Mouse (Mus musculus): ENCODE measurements around the gene Timp3. TPM values are rescaled to one million over a fixed set of nuclear protein-coding genes. Genes with fewer than 3 reads are reported as not detected.

Timp3 gene
- polyA plus RNA-seq, 1 experiment from 2014 or later: 32.3 TPM

- Histone ChIP-seq H3K36me3 (no peaks in the 10 kb centered on the region), H3K9me3 (no peaks in the 10 kb centered on the region), H3K4me2 (peak overlapping the region; percentile 94), H3K4me3 (peak overlapping the region; percentile 57), H3K4me1 (replicated peaks) (peaks cover 49% of the 10 kb centered on the region), H3K27ac (no peak overlapping the region), H3K9ac (peak overlapping the region; percentile 82), H3K27me3 (peaks cover 44% of the 10 kb centered on the region)
- 1% methylated on average over 10 of the region's 10 CpGs for WGBS
- no peak for ATAC-seq (ENCODE audit: low FRiP score)
These were observed 932 bp downstream of the Timp3 start for GRCm38 (mm10) chr10:86301117-86301490.

GRCm38 (mm10) chr10:86301593-86302317 lies 1.6 kb downstream of the Timp3 start:
- Histone ChIP-seq H3K27ac (peak overlapping the region; percentile 55; the same call in 1 of the 2 replicates), H3K9ac (peak overlapping the region; percentile 82)
- 23% methylated on average over 4 of the region's 4 CpGs for WGBS

GRCm38 (mm10) chr10:86302318-86302648 lies 2.1 kb downstream of the Timp3 start:
- peaks cover 43% of the 10 kb centered on the region for H3K27me3 ChIP-seq
- H3K4me3 ChIP-seq: peak overlapping the region; percentile 57
- peak overlapping the region; percentile 82 for H3K9ac ChIP-seq
- 64% methylated on average over 4 of the region's 4 CpGs for WGBS
- ATAC-seq (ENCODE audit: low FRiP score): no peak
- peak overlapping the region; percentile 55; the same call in 1 of the 2 replicates for H3K27ac ChIP-seq
- H3K9me3 ChIP-seq: no peaks in the 10 kb centered on the region
- H3K36me3 ChIP-seq: no peaks in the 10 kb centered on the region
- peak overlapping the region; percentile 94 for H3K4me2 ChIP-seq
- H3K4me1 ChIP-seq (replicated peaks): peaks cover 47% of the 10 kb centered on the region

More at GRCm38 (mm10) chr10:86301593-86302317, 1.6 kb downstream of the Timp3 start:
- Histone ChIP-seq H3K36me3 (no peaks in the 10 kb centered on the region), H3K4me1 (replicated peaks) (peaks cover 47% of the 10 kb centered on the region), H3K4me2 (peak overlapping the region; percentile 94), H3K27me3 (peaks cover 44% of the 10 kb centered on the region), H3K9me3 (no peaks in the 10 kb centered on the region), H3K4me3 (peak overlapping the region; percentile 57)
- no peak for ATAC-seq (ENCODE audit: low FRiP score)

- Histone ChIP-seq H3K27me3 (peaks cover 36% of the 10 kb centered on the region), H3K4me1 (replicated peaks) (peaks cover 47% of the 10 kb centered on the region), H3K9me3 (no peaks in the 10 kb centered on the region), H3K36me3 (no peaks in the 10 kb centered on the region), H3K27ac (peak overlapping the region; percentile 62), H3K4me3 (peak overlapping the region; percentile 57; the same call in 1 of the 2 replicates), H3K4me2 (peak overlapping the region; percentile 94), H3K9ac (peak overlapping the region; percentile 82; the same call in 1 of the 2 replicates)
- WGBS: 20% methylated on average over 8 of the region's 8 CpGs
- ATAC-seq (ENCODE audit: low FRiP score): 0 out of 2 replicates have a peak, but pooled peaks have one; percentile 21
These were observed 2.8 kb downstream of the Timp3 start for GRCm38 (mm10) chr10:86302761-86303494.

GRCm38 (mm10) chr10:86303495-86303876 lies 3.3 kb downstream of the Timp3 start:
- H3K27ac ChIP-seq: peak overlapping the region; percentile 62
- no peak for ATAC-seq (ENCODE audit: low FRiP score)
- peak overlapping the region; percentile 18; the same call in 1 of the 2 replicates for H3K4me3 ChIP-seq
- no peaks in the 10 kb centered on the region for H3K9me3 ChIP-seq
- H3K4me1 ChIP-seq (replicated peaks): peaks cover 47% of the 10 kb centered on the region
- peak overlapping the region; percentile 94; the same call in 1 of the 2 replicates for H3K4me2 ChIP-seq
- H3K27me3 ChIP-seq: peaks cover 32% of the 10 kb centered on the region
- WGBS: 51% methylated on average over 2 of the region's 2 CpGs
- no peaks in the 10 kb centered on the region for H3K36me3 ChIP-seq
- H3K9ac ChIP-seq: no peak overlapping the region

GRCm38 (mm10) chr10:86304583-86304982 lies 4.4 kb downstream of the Timp3 start:
- ATAC-seq (ENCODE audit: low FRiP score): no peak
- H3K27ac ChIP-seq: no peak overlapping the region
- H3K36me3 ChIP-seq: no peaks in the 10 kb centered on the region
- no peak overlapping the region for H3K4me2 ChIP-seq
- H3K9me3 ChIP-seq: no peaks in the 10 kb centered on the region
- peaks cover 47% of the 10 kb centered on the region for H3K4me1 ChIP-seq (replicated peaks)
- WGBS: 0% methylated on average over 2 of the region's 2 CpGs
- no peak overlapping the region for H3K4me3 ChIP-seq
- peaks cover 23% of the 10 kb centered on the region for H3K27me3 ChIP-seq
- no peak overlapping the region for H3K9ac ChIP-seq

GRCm38 (mm10) chr10:86307235-86307634 lies 7.1 kb downstream of the Timp3 start:
- no peak for ATAC-seq (ENCODE audit: low FRiP score)
- H3K9me3 ChIP-seq: no peaks in the 10 kb centered on the region
- 92% methylated on average over 4 of the region's 4 CpGs for WGBS
- no peak overlapping the region for H3K4me2 ChIP-seq
- peaks cover 23% of the 10 kb centered on the region for H3K4me1 ChIP-seq (replicated peaks)
- H3K27ac ChIP-seq: no peak overlapping the region
- H3K36me3 ChIP-seq: no peaks in the 10 kb centered on the region
- no peak overlapping the region for H3K9ac ChIP-seq
- H3K27me3 ChIP-seq: peaks cover 1% of the 10 kb centered on the region
- H3K4me3 ChIP-seq: no peak overlapping the region

- no peak overlapping the region for H3K4me3 ChIP-seq
- H3K4me2 ChIP-seq: no peak overlapping the region
- no peak overlapping the region for H3K9ac ChIP-seq
- no peak for ATAC-seq (ENCODE audit: low FRiP score)
- WGBS: 86% methylated on average over 6 of the region's 6 CpGs
- no peaks in the 10 kb centered on the region for H3K9me3 ChIP-seq
- no peak overlapping the region for H3K27ac ChIP-seq
- H3K27me3 ChIP-seq: no peaks in the 10 kb centered on the region
- H3K4me1 ChIP-seq (replicated peaks): peaks cover 4% of the 10 kb centered on the region; the same call in 1 of the 2 replicates
- H3K36me3 ChIP-seq: no peaks in the 10 kb centered on the region
These were observed 10.4 kb downstream of the Timp3 start for GRCm38 (mm10) chr10:86310527-86310926.

GRCm38 (mm10) chr10:86312976-86313375 lies 12.8 kb downstream of the Timp3 start:
- Histone ChIP-seq H3K9ac (no peak overlapping the region), H3K4me2 (no peak overlapping the region), H3K4me1 (replicated peaks) (peaks cover 18% of the 10 kb centered on the region), H3K27me3 (no peaks in the 10 kb centered on the region), H3K27ac (no peak overlapping the region), H3K36me3 (no peaks in the 10 kb centered on the region), H3K4me3 (no peak overlapping the region), H3K9me3 (no peaks in the 10 kb centered on the region)
- WGBS: 95% methylated on average over 3 of the region's 3 CpGs
- no peak for ATAC-seq (ENCODE audit: low FRiP score)

GRCm38 (mm10) chr10:86313448-86313847 lies 13.3 kb downstream of the Timp3 start:
- no peaks in the 10 kb centered on the region for H3K9me3 ChIP-seq
- no peak overlapping the region for H3K4me2 ChIP-seq
- no peak overlapping the region for H3K27ac ChIP-seq
- no peaks in the 10 kb centered on the region for H3K27me3 ChIP-seq
- no peak for ATAC-seq (ENCODE audit: low FRiP score)
- 89% methylated on average over 1 of the region's 1 CpGs for WGBS
- H3K4me1 ChIP-seq (replicated peaks): peaks cover 21% of the 10 kb centered on the region
- no peaks in the 10 kb centered on the region for H3K36me3 ChIP-seq
- H3K9ac ChIP-seq: no peak overlapping the region
- no peak overlapping the region for H3K4me3 ChIP-seq

- Histone ChIP-seq H3K4me3 (no peak overlapping the region), H3K36me3 (no peaks in the 10 kb centered on the region), H3K4me2 (no peak overlapping the region), H3K9ac (no peak overlapping the region), H3K27ac (no peak overlapping the region), H3K27me3 (no peaks in the 10 kb centered on the region), H3K9me3 (no peaks in the 10 kb centered on the region), H3K4me1 (replicated peaks) (peaks cover 36% of the 10 kb centered on the region)
- no peak for ATAC-seq (ENCODE audit: low FRiP score)
- 57% methylated on average over 3 of the region's 3 CpGs for WGBS
These were observed 15.3 kb downstream of the Timp3 start for GRCm38 (mm10) chr10:86315513-86315912.

- Histone ChIP-seq H3K36me3 (no peaks in the 10 kb centered on the region), H3K27ac (no peak overlapping the region), H3K9ac (no peak overlapping the region), H3K4me2 (no peak overlapping the region), H3K4me1 (replicated peaks) (peaks cover 39% of the 10 kb centered on the region), H3K4me3 (no peak overlapping the region), H3K9me3 (no peaks in the 10 kb centered on the region), H3K27me3 (0 out of 2 replicates have a peak, but pooled peaks cover 3% of the 10 kb centered on the region)
- ATAC-seq (ENCODE audit: low FRiP score): no peak
- 51% methylated on average over 7 of the region's 7 CpGs for WGBS
These were observed 17.5 kb downstream of the Timp3 start for GRCm38 (mm10) chr10:86317633-86318032.

Data from hindbrain, embryonic 13.5 days (tissue).